In the genomic region with DNA sequence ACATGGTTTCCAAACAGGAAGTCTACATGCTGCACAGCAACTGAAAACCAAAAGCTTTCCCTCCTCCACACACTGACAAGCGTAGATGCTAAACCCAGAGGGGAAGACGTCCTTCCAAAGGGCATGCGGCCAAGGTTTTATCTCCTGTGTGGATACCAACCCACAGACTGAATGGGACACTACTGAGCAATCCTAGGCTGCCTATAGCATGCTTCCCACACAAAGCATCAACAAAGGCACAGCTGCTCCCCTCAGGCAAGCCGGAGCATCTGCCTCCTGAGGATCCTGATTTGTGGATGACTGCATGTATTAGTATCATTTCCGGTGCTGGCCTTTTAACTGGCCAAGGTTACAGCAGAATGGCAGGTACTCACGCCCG, we compare ENCODE assay signal across 16 mouse cellular contexts. TPM values are rescaled to one million over a fixed set of nuclear protein-coding genes. Genes with fewer than 3 reads are reported as not detected.
DNase-seq lines count a peak whose midpoint lies in the region; ATAC-seq and TF ChIP-seq lines count a peak whose summit lies in the region.
"Had no signal": no experiment of that assay in that cellular context is flagged by ENCODE, and none has a peak within 500 bp of the region (broad histone marks: within the 10 kb centered on the region; RNA-seq: fewer than 3 reads in every experiment).

No protein-coding gene starts in this region.

- peak; percentile 5 to 16 for DNase-seq in cerebellum, postnatal 14 days
- no peak for DNase-seq in limb, embryonic 10.5 days (ENCODE audit: low spot score)
- no peak for DNase-seq in gastrocnemius, adult 8-10 months (ENCODE audit: low spot score in 2 of 2)
- DNase-seq in stomach, postnatal 0 days (ENCODE audit: low spot score) = no peak
- DNase-seq: forebrain, postnatal 0 days; spleen, adult 18-20 months; thymus, adult 18-20 months had no signal

- H3K4me3 ChIP-seq in limb, embryonic 15.5 days = no peak overlapping the region
- H3K4me3 ChIP-seq in limb, embryonic 10.5 days = no peak overlapping the region
- no peak overlapping the region for H3K4me3 ChIP-seq in hindbrain, embryonic 15.5 days
- H3K4me3 ChIP-seq in midbrain, embryonic 16.5 days (ENCODE audit: low read depth, low read length) = no peak overlapping the region
- H3K4me3 ChIP-seq in stomach, postnatal 0 days (ENCODE audit: low read depth, low read length) = no peak overlapping the region
- H3K4me3 ChIP-seq: liver, embryonic 15.5 days had no signal

- H3K27ac ChIP-seq in limb, embryonic 15.5 days = no peak overlapping the region
- no peak overlapping the region for H3K27ac ChIP-seq in limb, embryonic 10.5 days
- H3K27ac ChIP-seq in hindbrain, embryonic 15.5 days (replicated peaks) = no peak overlapping the region
- H3K27ac ChIP-seq in midbrain, embryonic 16.5 days (ENCODE audit: low read length) = no peak overlapping the region
- no peak overlapping the region for H3K27ac ChIP-seq in stomach, postnatal 0 days (replicated peaks)
- H3K27ac ChIP-seq: liver, embryonic 15.5 days; macrophage had no signal

- no peaks in the 10 kb centered on the region for H3K4me1 ChIP-seq in limb, embryonic 15.5 days
- no peaks in the 10 kb centered on the region for H3K4me1 ChIP-seq in limb, embryonic 10.5 days
- no peaks in the 10 kb centered on the region for H3K4me1 ChIP-seq in hindbrain, embryonic 15.5 days (replicated peaks)
- no peaks in the 10 kb centered on the region for H3K4me1 ChIP-seq in midbrain, embryonic 16.5 days (ENCODE audit: control insufficient read depth, insufficient read depth, low read length)
- no peaks in the 10 kb centered on the region for H3K4me1 ChIP-seq in stomach, postnatal 0 days (replicated peaks; ENCODE audit: control insufficient read depth, insufficient read depth)

- no peaks in the 10 kb centered on the region for H3K27me3 ChIP-seq in limb, embryonic 15.5 days
- no peaks in the 10 kb centered on the region for H3K27me3 ChIP-seq in limb, embryonic 10.5 days (ENCODE audit: low read depth, poor library complexity, severe bottlenecking)
- H3K27me3 ChIP-seq in hindbrain, embryonic 15.5 days = no peaks in the 10 kb centered on the region
- H3K27me3 ChIP-seq in midbrain, embryonic 16.5 days (ENCODE audit: control insufficient read depth, insufficient read depth, low read depth, low read length) = no peaks in the 10 kb centered on the region
- H3K27me3 ChIP-seq in stomach, postnatal 0 days (ENCODE audit: control insufficient read depth, insufficient read depth, low read length) = no peaks in the 10 kb centered on the region
- H3K27me3 ChIP-seq: liver, embryonic 15.5 days had no signal

- no peak for TF ChIP-seq CTCF in stomach, postnatal 0 days (IDR thresholded peaks at IDR 0.05; ENCODE audit: low read depth)

- H3K9ac ChIP-seq in limb, embryonic 15.5 days = no peak overlapping the region
- no peak overlapping the region for H3K9ac ChIP-seq in hindbrain, embryonic 15.5 days
- H3K9ac ChIP-seq in midbrain, embryonic 16.5 days (ENCODE audit: low read depth, low read length) = no peak overlapping the region
- H3K9ac ChIP-seq in stomach, postnatal 0 days (ENCODE audit: low read length) = no peak overlapping the region
- H3K9ac ChIP-seq: forebrain, postnatal 0 days; liver, embryonic 15.5 days had no signal

- no peak overlapping the region for H3K4me2 ChIP-seq in limb, embryonic 15.5 days
- H3K4me2 ChIP-seq in hindbrain, embryonic 15.5 days = no peak overlapping the region
- H3K4me2 ChIP-seq in midbrain, embryonic 16.5 days (ENCODE audit: low read length) = no peak overlapping the region
- H3K4me2 ChIP-seq in stomach, postnatal 0 days (replicated peaks; ENCODE audit: low read depth) = no peak overlapping the region
- H3K4me2 ChIP-seq: liver, embryonic 15.5 days had no signal

- TF ChIP-seq EP300 in stomach, postnatal 0 days (optimal IDR thresholded peaks at IDR 0.05) = no peak

- ATAC-seq in cerebellum, adult (ENCODE audit: insufficient number of reproducible peaks, low FRiP score, low TSS enrichment) = no peak
- 0 out of 2 replicates have a peak, but pooled peaks have one; percentile 7 for ATAC-seq in limb, embryonic 15.5 days (ENCODE audit: insufficient number of reproducible peaks, low FRiP score, low TSS enrichment, low read depth)
- peak; percentile 27; the same call in 1 of the 2 replicates for ATAC-seq in hindbrain, embryonic 15.5 days (ENCODE audit: low FRiP score, low read depth)
- ATAC-seq in midbrain, embryonic 16.5 days = peak; percentile 32; the same call in 1 of the 2 replicates
- ATAC-seq in stomach, postnatal 0 days (ENCODE audit: low FRiP score, low TSS enrichment) = no peak
- ATAC-seq: forebrain, postnatal 0 days had no signal

- H3K9me3 ChIP-seq in limb, embryonic 15.5 days = no peaks in the 10 kb centered on the region
- no peaks in the 10 kb centered on the region for H3K9me3 ChIP-seq in limb, embryonic 10.5 days (replicated peaks)
- no peaks in the 10 kb centered on the region for H3K9me3 ChIP-seq in hindbrain, embryonic 15.5 days
- no peaks in the 10 kb centered on the region for H3K9me3 ChIP-seq in midbrain, embryonic 16.5 days (replicated peaks; ENCODE audit: control insufficient read depth, low read length, poor library complexity, severe bottlenecking)
- no peaks in the 10 kb centered on the region for H3K9me3 ChIP-seq in stomach, postnatal 0 days (ENCODE audit: control insufficient read depth, low read length)
- H3K9me3 ChIP-seq: liver, embryonic 15.5 days had no signal

- peaks cover 51% of the 10 kb centered on the region for H3K36me3 ChIP-seq in limb, embryonic 15.5 days
- H3K36me3 ChIP-seq in limb, embryonic 10.5 days = peaks cover 69% of the 10 kb centered on the region
- peaks cover 45% of the 10 kb centered on the region for H3K36me3 ChIP-seq in hindbrain, embryonic 15.5 days
- peaks cover 28% of the 10 kb centered on the region for H3K36me3 ChIP-seq in midbrain, embryonic 16.5 days (ENCODE audit: control insufficient read depth, insufficient read depth, low read length)
- H3K36me3 ChIP-seq in stomach, postnatal 0 days (ENCODE audit: control insufficient read depth, insufficient read depth, low read length) = peaks cover 15% of the 10 kb centered on the region

- 86% methylated on average over 7 of the region's 7 CpGs for WGBS in limb, embryonic 15.5 days
- WGBS in limb, embryonic 10.5 days = 91% methylated on average over 7 of the region's 7 CpGs
- 64% methylated on average over 7 of the region's 7 CpGs for WGBS in hindbrain, embryonic 15.5 days
- WGBS in midbrain, embryonic 16.5 days = 73% methylated on average over 7 of the region's 7 CpGs
- 84% methylated on average over 7 of the region's 7 CpGs for WGBS in stomach, postnatal 0 days

RNA-seq across cellular contexts. Expression of a gene that starts 16.3 kb away (rescaled TPM):
- 48.2 and 62.9 TPM in 2 replicates for polyA plus RNA-seq in limb, embryonic 15.5 days (2015; fragmentation: Nextera tagmentation; extraction: Ambion mirVana)
- polyA plus RNA-seq in limb, embryonic 10.5 days (2016; fragmentation: Nextera tagmentation; extraction: Ambion mirVana) = 75.5 and 89.8 TPM in 2 replicates
- polyA plus RNA-seq in hindbrain, embryonic 15.5 days (2015; fragmentation: Nextera tagmentation; extraction: Ambion mirVana) = 31.6 and 37.9 TPM in 2 replicates
- polyA plus RNA-seq in midbrain, embryonic 16.5 days (2015; fragmentation: Nextera tagmentation; extraction: Ambion mirVana) = 29.9 and 36.7 TPM in 2 replicates
- total RNA-seq in gastrocnemius, adult 8-10 months (2022) = 10 to 100 TPM; 19.1 to 24.4 (median 20.1) TPM
- 37.5 and 40.7 TPM in 2 replicates for polyA plus RNA-seq in stomach, postnatal 0 days (2015; fragmentation: Nextera tagmentation; extraction: Ambion mirVana)

RNA-seq across cellular contexts. Expression of a gene that starts 23.2 kb away (rescaled TPM):
- 0.84 and 1.4 TPM in 2 replicates for polyA plus RNA-seq in limb, embryonic 15.5 days (2015; fragmentation: Nextera tagmentation; extraction: Ambion mirVana)
- polyA plus RNA-seq in limb, embryonic 10.5 days (2016; fragmentation: Nextera tagmentation; extraction: Ambion mirVana) = 0.43 and 0.51 TPM in 2 replicates
- 1.7 and 2.1 TPM in 2 replicates for polyA plus RNA-seq in hindbrain, embryonic 15.5 days (2015; fragmentation: Nextera tagmentation; extraction: Ambion mirVana)
- polyA plus RNA-seq in midbrain, embryonic 16.5 days (2015; fragmentation: Nextera tagmentation; extraction: Ambion mirVana) = 2.6 and 2.9 TPM in 2 replicates
- total RNA-seq in gastrocnemius, adult 8-10 months (2022) = not detected
- 0.05 and 0.10 TPM in 2 replicates for polyA plus RNA-seq in stomach, postnatal 0 days (2015; fragmentation: Nextera tagmentation; extraction: Ambion mirVana)
- total RNA-seq: common myeloid progenitor, adult 5-6 weeks; heart, adult 18-20 months; heart, postnatal 25 days had no signal
- polyA plus RNA-seq: liver, embryonic 15.5 days; macrophage had no signal

Comparison
In these comparisons a context has a peak if more than half of its experiments do, and no peak if none do; other contexts are left out.
1. DNase-seq: peak in cerebellum, postnatal 14 days (2 of 2); none in limb, embryonic 10.5 days (single experiment), gastrocnemius, adult 8-10 months (0 of 2) and stomach, postnatal 0 days (single experiment).
2. ATAC-seq: peak in limb, embryonic 15.5 days (single experiment), hindbrain, embryonic 15.5 days (single experiment) and midbrain, embryonic 16.5 days (single experiment); none in cerebellum, adult (single experiment) and stomach, postnatal 0 days (single experiment).